Mouse (Mus musculus) embryonic fibroblast, embryonic 13.5 days (primary cell): Measurements from ENCODE around the gene Atp13a2. TPM values are rescaled to one million over a fixed set of nuclear protein-coding genes. Genes with fewer than 3 reads are reported as not detected.

ENCODE experiments used
- H3K27ac ChIP-seq: 2 replicates; pipeline ENCODE4 v1.5.1; 2012; ENCODE audit warnings: low read length, control low read depth, inconsistent platforms; ENCODE audit not compliant: insufficient read depth
- H3K4me1 ChIP-seq: 2 replicates; pipeline ENCODE4 v1.6.1; 2011; ENCODE audit warnings: low read length; ENCODE audit not compliant: control insufficient read depth, insufficient read depth
- H3K4me3 ChIP-seq: 2 replicates; pipeline ENCODE4 v1.5.1; 2011; ENCODE audit warnings: mild to moderate bottlenecking, control low read depth, low read length; ENCODE audit not compliant: insufficient read depth
- CTCF ChIP-seq: IDR thresholded peaks from 2 replicates; pipeline ENCODE4 v1.5.1; 2011; ENCODE audit warnings: mild to moderate bottlenecking, control low read depth, low read length, moderate library complexity, borderline replicate concordance; ENCODE audit not compliant: insufficient read depth
- POLR2A ChIP-seq: IDR thresholded peaks from 2 replicates; pipeline ENCODE4 v1.6.1; 2011; ENCODE audit warnings: low read depth, mild to moderate bottlenecking, control low read depth, low read length, moderate library complexity
- polyA plus RNA-seq: library from polyadenylated mRNA; stranded (reverse); fragments of >200 nt; gene quantifications from 2 replicates; pipeline ENCODE4 v1.2.4, GENCODE M21; 2011; ENCODE audit warnings: low read depth; ENCODE audit not compliant: missing spikeins, insufficient read length

Atp13a2 gene
- polyA plus RNA-seq, 1 experiment: 16.6 TPM

GRCm38 (mm10) chr4:140961467-140962206 lies 25.0 kb upstream of the Atp13a2 start:
- H3K4me3 ChIP-seq: peak overlapping the region; percentile 99
- H3K4me1 ChIP-seq: 0 out of 2 replicates have a peak, but pooled peaks cover 3% of the 10 kb centered on the region
- peak overlapping the region; percentile 45 for H3K27ac ChIP-seq
- no peak for TF ChIP-seq CTCF
- no peak for TF ChIP-seq POLR2A

- peak overlapping the region; percentile 99 for H3K4me3 ChIP-seq
- H3K27ac ChIP-seq: no peak overlapping the region
- no peak for TF ChIP-seq CTCF
- 0 out of 2 replicates have a peak, but pooled peaks cover 3% of the 10 kb centered on the region for H3K4me1 ChIP-seq
Observed at GRCm38 (mm10) chr4:140962207-140962909, 24.3 kb upstream of the Atp13a2 start.

GRCm38 (mm10) chr4:140962950-140963349 lies 23.7 kb upstream of the Atp13a2 start:
- Histone ChIP-seq H3K27ac (no peak overlapping the region), H3K4me1 (0 out of 2 replicates have a peak, but pooled peaks cover 3% of the 10 kb centered on the region), H3K4me3 (no peak overlapping the region)
- TF ChIP-seq CTCF (no peak), POLR2A (no peak)

DNA sequence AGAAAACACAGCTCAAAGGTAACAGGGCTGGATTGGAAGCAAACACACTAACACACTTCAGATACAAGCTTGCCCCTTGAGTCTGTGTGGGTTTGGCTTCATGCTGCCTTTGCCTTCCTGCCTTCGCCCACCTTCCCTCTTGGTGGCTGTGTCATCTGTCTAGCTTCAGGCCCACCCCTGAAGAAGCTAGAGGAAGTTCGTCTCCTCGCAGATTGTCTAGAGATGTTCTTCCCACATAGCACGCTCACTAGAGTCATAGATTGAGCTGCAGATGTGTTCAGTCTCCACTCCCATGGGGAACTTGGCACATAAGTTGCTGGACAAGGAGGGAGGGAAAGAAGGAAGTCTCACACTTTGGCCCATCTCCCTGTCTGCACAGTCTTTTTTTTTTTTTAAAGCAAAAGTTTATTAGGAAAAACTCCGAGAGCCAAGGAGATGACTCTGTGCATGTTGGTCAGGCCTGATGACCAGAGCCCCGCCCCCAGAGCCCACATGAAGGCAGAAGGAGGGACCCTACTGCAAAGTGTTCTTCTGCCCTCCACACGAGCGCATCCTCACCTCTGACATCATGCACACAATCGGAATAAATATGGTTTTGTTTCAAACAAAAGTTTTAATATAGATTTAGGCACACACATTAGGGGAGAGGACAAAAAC lies 22.6 kb upstream of the Atp13a2 start:
- H3K4me3 ChIP-seq: no peak overlapping the region
- H3K4me1 ChIP-seq: 0 out of 2 replicates have a peak, but pooled peaks cover 3% of the 10 kb centered on the region
- no peak for TF ChIP-seq CTCF
- TF ChIP-seq POLR2A: no peak
- no peak overlapping the region for H3K27ac ChIP-seq

DNA sequence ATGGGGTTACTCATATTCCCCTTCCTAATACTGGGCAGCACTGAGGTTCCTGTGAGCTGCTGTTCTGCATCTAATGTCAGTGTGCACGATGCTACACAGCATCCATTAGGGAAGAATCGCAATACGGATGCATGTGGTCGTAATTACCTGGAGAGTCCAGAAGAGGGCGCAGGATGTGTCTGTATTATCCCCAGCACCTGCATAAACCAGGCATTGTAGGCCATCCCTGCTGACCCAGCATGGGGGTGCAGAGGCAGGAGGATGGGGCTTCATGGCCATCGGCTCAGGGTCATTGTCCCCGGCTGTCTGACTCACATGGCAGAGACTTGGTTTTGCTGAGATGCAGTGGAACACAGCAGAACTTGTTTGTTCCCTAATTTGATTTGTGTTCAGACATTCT lies 22.1 kb upstream of the Atp13a2 start:
- peak; percentile 57; the same call in 1 of the 2 replicates for TF ChIP-seq CTCF
- TF ChIP-seq POLR2A: no peak
- H3K27ac ChIP-seq: no peak overlapping the region
- 0 out of 2 replicates have a peak, but pooled peaks cover 3% of the 10 kb centered on the region for H3K4me1 ChIP-seq
- H3K4me3 ChIP-seq: no peak overlapping the region

- Histone ChIP-seq H3K4me3 (no peak overlapping the region), H3K4me1 (0 out of 2 replicates have a peak, but pooled peaks cover 3% of the 10 kb centered on the region), H3K27ac (no peak overlapping the region)
- TF ChIP-seq CTCF (no peak), POLR2A (no peak)
Observed at GRCm38 (mm10) chr4:140967386-140968159, 19.1 kb upstream of the Atp13a2 start.

DNA sequence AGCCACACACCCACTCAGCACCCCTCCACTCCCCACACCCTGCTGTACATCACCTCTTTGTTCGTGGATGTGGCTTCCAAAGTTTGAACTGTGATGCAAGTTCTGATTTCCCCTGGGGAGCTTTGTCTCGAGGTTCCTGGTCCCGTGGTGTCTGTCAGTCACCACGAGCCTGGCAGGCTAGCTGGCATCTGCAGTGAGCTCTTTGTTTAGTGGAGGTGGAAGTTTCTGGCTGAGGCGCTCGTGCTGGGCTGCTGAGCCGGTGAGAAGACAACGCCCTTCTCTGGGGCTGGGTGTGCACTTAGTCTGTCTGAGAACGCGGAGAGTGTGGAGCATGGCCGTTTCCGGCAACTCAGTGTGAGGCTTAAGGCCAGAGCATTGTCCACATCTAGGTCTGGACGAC lies 15.0 kb upstream of the Atp13a2 start:
- no peak for TF ChIP-seq POLR2A
- TF ChIP-seq CTCF: no peak
- Histone ChIP-seq H3K27ac (no peak overlapping the region), H3K4me1 (no peaks in the 10 kb centered on the region)

DNA sequence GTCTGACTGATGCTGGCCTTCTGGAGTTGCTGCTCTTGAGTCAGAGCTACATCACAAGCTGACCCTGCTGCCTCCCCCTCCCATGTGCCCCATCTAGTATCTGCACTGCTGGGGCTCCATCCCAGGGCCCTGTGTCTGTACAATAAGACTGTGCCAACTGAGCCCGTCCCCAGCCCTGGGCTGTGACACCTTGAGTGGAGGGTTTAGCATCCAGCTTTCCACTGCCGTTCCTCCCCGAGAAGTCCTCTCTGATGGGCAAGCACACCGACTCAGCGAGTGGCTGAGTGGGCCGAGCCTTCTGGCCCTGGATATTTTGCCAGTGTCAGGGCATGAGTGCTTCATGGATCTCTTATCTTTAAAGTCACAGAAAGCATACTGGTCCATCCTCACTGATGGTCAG lies 12.3 kb upstream of the Atp13a2 start:
- TF ChIP-seq CTCF (no peak), POLR2A (no peak)
- no peak overlapping the region for H3K4me3 ChIP-seq
- no peaks in the 10 kb centered on the region for H3K4me1 ChIP-seq

More for the DNA sequence above, 15.0 kb upstream of the Atp13a2 start:
- no peak overlapping the region for H3K4me3 ChIP-seq

GRCm38 (mm10) chr4:140975356-140975755 lies 11.3 kb upstream of the Atp13a2 start:
- Histone ChIP-seq H3K27ac (no peak overlapping the region), H3K4me1 (no peaks in the 10 kb centered on the region), H3K4me3 (no peak overlapping the region)
- TF ChIP-seq CTCF (no peak), POLR2A (no peak)

More for the DNA sequence above, 12.3 kb upstream of the Atp13a2 start:
- H3K27ac ChIP-seq: no peak overlapping the region

GRCm38 (mm10) chr4:140977278-140977677 lies 9.4 kb upstream of the Atp13a2 start:
- Histone ChIP-seq H3K4me3 (no peak overlapping the region), H3K4me1 (no peaks in the 10 kb centered on the region), H3K27ac (no peak overlapping the region)
- no peak for TF ChIP-seq POLR2A
- TF ChIP-seq CTCF: no peak
